Mouse (Mus musculus) gastrocnemius, adult 8-10 months (tissue): ENCODE measurements around the gene Cap2. TPM values are rescaled to one million over a fixed set of nuclear protein-coding genes. Genes with fewer than 3 reads are reported as not detected.

Source experiments
- DNase-seq, 2 experiments: peaks; one replicate each; pipeline ENCODE4 v3.0.0; 2022; ENCODE audit warnings: low spot score in 2 of 2
- total RNA-seq, 4 experiments: library from RNA; stranded (reverse); gene quantifications; 2 replicates each; pipeline ENCODE4 v1.2.4; 2022

Cap2 gene
- total RNA-seq, 4 experiments from 2014 or later = 252 to 331 (median 305) TPM

- DNase-seq = no peak
These were observed 53.1 kb downstream of the Cap2 start for GRCm38 (mm10) chr13:46554736-46555135.

GRCm38 (mm10) chr13:46565913-46566312, 64.3 kb downstream of the Cap2 start:
- no peak for DNase-seq

- no peak for DNase-seq
These were observed 67.8 kb downstream of the Cap2 start for GRCm38 (mm10) chr13:46569469-46569868.

GRCm38 (mm10) chr13:46571141-46571592, 69.5 kb downstream of the Cap2 start:
- peak in 1 of 2 experiments; percentile 24 for DNase-seq

- DNase-seq = peak; percentile 87 to 91
These were observed 70.5 kb downstream of the Cap2 start for GRCm38 (mm10) chr13:46571961-46572647.

- DNase-seq = no peak
These were observed 71.1 kb downstream of the Cap2 start for GRCm38 (mm10) chr13:46572648-46573163.

- DNase-seq = no peak
These were observed 72.6 kb downstream of the Cap2 start for GRCm38 (mm10) chr13:46574201-46574600.

GRCm38 (mm10) chr13:46574707-46575106, 73.1 kb downstream of the Cap2 start:
- no peak for DNase-seq

GRCm38 (mm10) chr13:46584860-46585259, 83.2 kb downstream of the Cap2 start:
- no peak for DNase-seq

- DNase-seq = no peak
These were observed 86.2 kb downstream of the Cap2 start for GRCm38 (mm10) chr13:46587717-46588289.

- no peak for DNase-seq
These were observed 87.0 kb downstream of the Cap2 start for GRCm38 (mm10) chr13:46588606-46589005.

- DNase-seq = no peak
These were observed 89.2 kb downstream of the Cap2 start for GRCm38 (mm10) chr13:46590885-46591284.

- DNase-seq = no peak
These were observed 99.0 kb downstream of the Cap2 start for GRCm38 (mm10) chr13:46600694-46601093.

GRCm38 (mm10) chr13:46601386-46601785, 99.7 kb downstream of the Cap2 start:
- DNase-seq = no peak

- DNase-seq = no peak
These were observed 101.0 kb downstream of the Cap2 start for GRCm38 (mm10) chr13:46602674-46603073.

- DNase-seq = no peak
These were observed 109.4 kb downstream of the Cap2 start for GRCm38 (mm10) chr13:46611033-46611432.

- no peak for DNase-seq
These were observed 112.1 kb downstream of the Cap2 start for GRCm38 (mm10) chr13:46613694-46614272.

- DNase-seq = no peak
These were observed 115.2 kb downstream of the Cap2 start for GRCm38 (mm10) chr13:46616673-46617362.

GRCm38 (mm10) chr13:46619633-46620032, 118.0 kb downstream of the Cap2 start:
- DNase-seq = peak in 1 of 2 experiments; percentile 18

- no peak for DNase-seq
These were observed 119.5 kb downstream of the Cap2 start for GRCm38 (mm10) chr13:46620964-46621757.

- no peak for DNase-seq
These were observed 125.0 kb downstream of the Cap2 start for GRCm38 (mm10) chr13:46626608-46627007.
